Mouse (Mus musculus): ENCODE results near the gene Hpca.

DNA sequence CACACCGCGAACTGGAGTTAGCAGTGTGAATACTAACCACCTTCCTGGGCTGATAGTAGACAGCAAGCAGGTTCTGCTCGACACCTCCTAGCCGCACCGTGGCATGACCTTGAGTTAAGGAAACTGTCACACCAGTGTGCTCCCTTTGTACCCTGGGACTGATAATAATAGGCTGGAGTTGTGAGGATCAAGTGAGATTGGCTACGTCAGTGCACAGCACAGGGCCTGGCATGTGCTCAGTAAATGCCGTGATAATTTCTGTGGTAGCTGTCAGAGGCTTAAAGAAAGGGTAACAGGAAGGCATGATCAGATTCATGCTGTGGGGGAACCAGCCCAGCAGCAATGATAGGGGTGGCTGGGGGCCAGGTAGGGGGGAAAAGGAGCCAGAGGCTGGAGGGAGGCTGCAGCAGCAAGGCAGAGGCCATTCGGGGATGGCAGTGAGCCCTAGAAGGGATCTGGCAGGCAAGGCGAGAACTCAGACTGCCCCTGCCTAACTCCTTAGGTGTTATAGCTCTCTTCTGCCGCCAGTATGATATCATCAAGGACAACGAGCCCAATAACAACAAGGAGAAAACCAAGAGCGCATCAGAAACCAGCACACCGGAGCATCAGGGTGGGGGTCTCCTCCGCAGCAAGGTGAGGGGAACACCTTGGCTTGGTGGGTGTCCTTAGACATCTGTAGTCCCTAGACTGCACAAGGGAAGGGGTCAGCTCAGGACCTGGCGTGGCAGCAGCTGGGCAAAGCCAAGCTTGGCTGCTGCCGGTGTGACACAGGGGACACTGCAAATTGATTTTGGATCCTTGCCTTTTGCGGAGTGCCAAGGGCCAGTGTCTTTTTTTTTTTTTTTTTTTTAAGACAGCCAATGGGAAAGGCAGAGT is 20.0 kb upstream of the Hpca start:
- TF ChIP-seq CTCF (IDR thresholded peaks at IDR 0.05; ENCODE audit: low read depth, low read length) (no peak), POLR2A (IDR thresholded peaks at IDR 0.05; ENCODE audit: borderline replicate concordance, low read depth, low read length) (no peak)

All from bone marrow macrophage, adult 2 months (primary cell).